Mouse (Mus musculus) forebrain, postnatal 0 days (tissue): ENCODE measurements around the gene Frmpd1. TPM values are rescaled to one million over a fixed set of nuclear protein-coding genes. Genes with fewer than 3 reads are reported as not detected.

Experiments
- ATAC-seq: fragments of 200-750 bp; cut with Nextera tagmentation; 2 replicates; pipeline ENCODE4 v1.8.0; 2017; ENCODE audit warnings: mild to moderate bottlenecking, moderate library complexity
- DNase-seq: peaks from one replicate; pipeline ENCODE4 v3.0.0-alpha.2; 2015
- H3K27ac ChIP-seq: fragments of 300-500 bp; sonication (generic); 2 replicates; pipeline ENCODE4 v1.5.1; 2014; ENCODE audit warnings: low read depth, mild to moderate bottlenecking, antibody characterized with exemption, low read length, moderate library complexity, mixed read lengths
- H3K27me3 ChIP-seq: fragments of 300-500 bp; sonication (generic); 2 replicates; pipeline ENCODE4 v1.6.1; 2014; ENCODE audit warnings: mild to moderate bottlenecking, low read length, mixed read lengths; ENCODE audit not compliant: insufficient read depth
- H3K36me3 ChIP-seq: fragments of 300-500 bp; sonication (generic); 2 replicates; pipeline ENCODE4 v1.6.1; 2014; ENCODE audit warnings: mild to moderate bottlenecking, moderate library complexity; ENCODE audit not compliant: insufficient read depth
- H3K4me1 ChIP-seq: fragments of 300-500 bp; sonication (generic); 2 replicates; pipeline ENCODE4 v1.6.1; 2014; ENCODE audit warnings: antibody characterized with exemption; ENCODE audit not compliant: insufficient read depth
- H3K4me2 ChIP-seq: fragments of 300-500 bp; sonication (generic); 2 replicates; pipeline ENCODE4 v1.6.1; 2014; ENCODE audit warnings: low read depth, mild to moderate bottlenecking, moderate library complexity
- H3K4me3 ChIP-seq: fragments of 300-500 bp; sonication (generic); 2 replicates; pipeline ENCODE4 v1.5.1; 2014; ENCODE audit warnings: low read depth, low read length, mixed read lengths
- H3K9ac ChIP-seq: fragments of 300-500 bp; sonication (generic); 2 replicates; pipeline ENCODE4 v1.6.1; 2014; ENCODE audit warnings: mild to moderate bottlenecking
- H3K9me3 ChIP-seq: fragments of 300-500 bp; sonication (generic); 2 replicates; pipeline ENCODE4 v1.6.1; 2016; ENCODE audit warnings: low read length
- CTCF ChIP-seq: sonication (generic); IDR thresholded peaks from 2 replicates; pipeline ENCODE4 v1.5.1; 2016; ENCODE audit warnings: antibody characterized with exemption, control low read depth, low read depth
- WGBS: fragments of 180-500 bp; shearing (Covaris S2); extraction: QIAGEN DNeasy Blood & Tissue Kit; methylation state at CpG from one replicate; pipeline ENCODE4 v1.1.7; 2014; 5-methylcytosine and 5-hydroxymethylcytosine counted together
- polyA plus RNA-seq: library from polyadenylated mRNA; unstranded; fragments of >200 nt; fragmentation: Nextera tagmentation; extraction: Ambion mirVana; gene quantifications from 2 replicates; pipeline ENCODE4 v1.2.1, GENCODE M21; 2015
- total RNA-seq: library from RNA; depleted of rRNA; stranded (reverse); fragments of >200 nt; gene quantifications from 2 replicates; pipeline ENCODE4 v1.2.3, GENCODE M21; 2014

The Frmpd1 gene
- total and polyA plus RNA-seq, 2 experiments from 2014 or later: 2.7 to 5.3 TPM

DNA sequence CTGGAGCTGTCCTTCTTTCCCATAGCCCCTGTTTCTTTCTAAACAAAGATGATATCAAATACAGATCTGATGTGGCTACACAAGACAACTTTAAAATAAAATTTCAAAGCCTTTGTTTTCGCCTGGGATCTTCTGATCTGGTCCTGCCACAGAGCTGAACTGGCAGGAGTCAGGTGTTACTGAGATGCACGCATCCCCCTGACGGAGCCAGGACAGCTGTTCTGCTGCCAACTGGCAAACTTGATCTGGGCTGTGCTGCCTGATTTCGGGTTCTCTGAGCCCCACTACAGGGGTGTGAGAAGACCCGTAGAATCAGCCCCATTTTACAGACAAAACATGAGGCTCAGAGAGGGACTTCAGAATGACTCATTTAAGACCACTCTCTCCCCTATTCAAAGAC is 45.6 kb downstream of the Frmpd1 start:
- WGBS: 78% methylated on average over 5 of the region's 5 CpGs

DNA sequence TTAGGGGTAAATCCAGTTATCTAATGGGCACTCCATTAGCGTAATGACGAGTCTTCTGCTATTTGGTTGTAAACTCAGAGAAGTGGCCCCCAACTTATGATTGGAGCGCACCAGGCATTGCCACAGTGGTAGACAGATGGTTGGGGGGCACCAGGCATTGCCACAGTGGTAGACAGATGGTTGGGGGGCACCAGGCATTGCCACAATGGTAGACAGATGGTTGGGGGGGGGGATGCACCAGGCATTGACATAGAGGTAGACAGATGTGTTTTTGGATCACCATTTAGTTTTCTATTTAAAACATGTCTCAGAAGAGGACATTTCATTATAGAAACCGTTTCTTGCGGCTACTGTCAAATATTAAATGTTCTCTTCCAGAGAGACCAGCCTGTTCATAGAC is 53.6 kb downstream of the Frmpd1 start:
- no peaks in the 10 kb centered on the region for H3K9me3 ChIP-seq
- H3K27me3 ChIP-seq: no peaks in the 10 kb centered on the region
- H3K4me1 ChIP-seq: no peaks in the 10 kb centered on the region
- no peak for TF ChIP-seq CTCF
- WGBS: 64% methylated on average over 5 of the region's 5 CpGs
- no peak for DNase-seq
- no peak overlapping the region for H3K9ac ChIP-seq
- H3K4me3 ChIP-seq: no peak overlapping the region
- ATAC-seq: no peak
- no peak overlapping the region for H3K27ac ChIP-seq
- no peak overlapping the region for H3K4me2 ChIP-seq
- H3K36me3 ChIP-seq: no peaks in the 10 kb centered on the region

More for the DNA sequence above, 45.6 kb downstream of the Frmpd1 start:
- ATAC-seq (no peak), DNase-seq (no peak)
- Histone ChIP-seq H3K4me2 (no peak overlapping the region), H3K9ac (no peak overlapping the region), H3K36me3 (no peaks in the 10 kb centered on the region), H3K4me1 (no peaks in the 10 kb centered on the region), H3K27ac (no peak overlapping the region), H3K4me3 (no peak overlapping the region), H3K9me3 (no peaks in the 10 kb centered on the region), H3K27me3 (no peaks in the 10 kb centered on the region)
- no peak for TF ChIP-seq CTCF

GRCm38 (mm10) chr4:45241330-45241729 is 56.7 kb downstream of the Frmpd1 start:
- Histone ChIP-seq H3K4me2 (no peak overlapping the region), H3K4me1 (no peaks in the 10 kb centered on the region), H3K4me3 (no peak overlapping the region), H3K27ac (no peak overlapping the region), H3K36me3 (no peaks in the 10 kb centered on the region), H3K9me3 (no peaks in the 10 kb centered on the region), H3K27me3 (no peaks in the 10 kb centered on the region), H3K9ac (no peak overlapping the region)
- no peak for TF ChIP-seq CTCF
- ATAC-seq: no peak
- no peak for DNase-seq
- 84% methylated on average over 5 of the region's 5 CpGs for WGBS

DNA sequence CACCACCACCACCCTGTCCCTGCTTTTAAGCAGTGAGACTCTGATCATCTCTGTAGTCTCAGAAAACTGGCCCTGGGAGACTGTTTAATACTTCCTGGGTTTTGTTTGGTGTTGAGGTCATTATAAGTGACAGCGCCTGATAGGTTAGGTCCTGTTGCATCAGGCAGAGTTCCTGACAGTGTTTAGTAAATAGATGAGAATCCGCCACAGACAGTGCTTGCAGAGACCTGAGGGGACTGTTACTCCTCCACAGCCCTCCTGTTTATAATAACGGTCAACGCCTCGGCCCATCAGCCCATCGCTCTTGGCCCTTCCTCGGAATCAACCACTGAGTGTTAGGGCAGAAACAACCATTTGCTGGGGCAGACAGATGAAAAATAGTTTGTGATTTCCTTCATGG is 57.5 kb downstream of the Frmpd1 start:
- H3K4me3 ChIP-seq: no peak overlapping the region
- H3K27ac ChIP-seq: no peak overlapping the region
- no peak overlapping the region for H3K4me2 ChIP-seq
- WGBS: 89% methylated on average over 7 of the region's 7 CpGs
- H3K4me1 ChIP-seq: no peaks in the 10 kb centered on the region
- H3K36me3 ChIP-seq: no peaks in the 10 kb centered on the region
- no peak for DNase-seq
- no peaks in the 10 kb centered on the region for H3K27me3 ChIP-seq
- ATAC-seq: no peak
- no peak for TF ChIP-seq CTCF
- H3K9ac ChIP-seq: no peak overlapping the region
- H3K9me3 ChIP-seq: no peaks in the 10 kb centered on the region

DNA sequence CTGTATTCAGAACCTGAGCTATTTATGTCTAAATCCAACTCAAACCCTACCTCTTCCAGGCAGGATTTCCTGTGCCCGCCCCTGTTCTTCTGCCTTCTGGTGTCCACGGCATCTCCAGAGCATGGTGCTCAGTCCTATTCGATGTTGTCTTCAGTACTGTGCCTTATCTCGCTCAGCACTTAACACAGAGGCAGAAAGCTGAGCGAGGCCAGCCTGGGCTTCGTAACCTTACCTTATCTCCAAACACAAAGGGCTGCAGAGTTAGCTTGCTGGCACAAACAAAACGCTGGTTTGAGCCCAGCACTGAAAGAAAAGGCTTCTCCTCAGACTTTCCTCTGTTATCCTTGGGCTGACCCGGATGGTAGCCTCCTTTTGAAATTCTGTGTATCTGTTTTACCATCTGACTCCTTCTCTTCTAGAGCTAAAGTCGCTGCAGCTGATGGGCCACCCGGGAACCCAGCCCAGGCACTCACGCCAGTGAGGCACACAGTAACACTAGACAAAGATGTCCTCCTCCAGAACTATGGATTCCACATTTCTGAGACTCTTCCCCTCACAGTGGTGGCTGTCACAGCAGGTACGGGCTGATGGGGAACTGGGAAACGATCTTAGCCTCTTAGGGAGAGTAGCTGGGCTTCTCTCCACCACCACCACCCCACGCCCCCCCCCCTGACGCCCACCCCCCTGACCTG is 58.7 kb downstream of the Frmpd1 start:
- no peaks in the 10 kb centered on the region for H3K27me3 ChIP-seq
- H3K4me1 ChIP-seq: no peaks in the 10 kb centered on the region
- ATAC-seq: no peak
- no peak overlapping the region for H3K9ac ChIP-seq
- H3K4me3 ChIP-seq: no peak overlapping the region
- no peak overlapping the region for H3K4me2 ChIP-seq
- DNase-seq: no peak
- H3K36me3 ChIP-seq: no peaks in the 10 kb centered on the region
- no peak for TF ChIP-seq CTCF
- 62% methylated on average over 15 of the region's 15 CpGs for WGBS
- H3K27ac ChIP-seq: no peak overlapping the region
- no peaks in the 10 kb centered on the region for H3K9me3 ChIP-seq

- H3K4me2 ChIP-seq: no peak overlapping the region
- ATAC-seq (peak; percentile 40; the same call in 1 of the 2 replicates), DNase-seq (peak; percentile 34)
- peaks cover 10% of the 10 kb centered on the region for H3K4me1 ChIP-seq
- no peaks in the 10 kb centered on the region for H3K9me3 ChIP-seq
- no peak overlapping the region for H3K27ac ChIP-seq
- H3K4me3 ChIP-seq: no peak overlapping the region
- H3K36me3 ChIP-seq: no peaks in the 10 kb centered on the region
- WGBS: 14% methylated on average over 8 of the region's 8 CpGs
- no peak for TF ChIP-seq CTCF
- H3K9ac ChIP-seq: no peak overlapping the region
- H3K27me3 ChIP-seq: no peaks in the 10 kb centered on the region
Measured at GRCm38 (mm10) chr4:45251265-45251664, 66.6 kb downstream of the Frmpd1 start.

DNA sequence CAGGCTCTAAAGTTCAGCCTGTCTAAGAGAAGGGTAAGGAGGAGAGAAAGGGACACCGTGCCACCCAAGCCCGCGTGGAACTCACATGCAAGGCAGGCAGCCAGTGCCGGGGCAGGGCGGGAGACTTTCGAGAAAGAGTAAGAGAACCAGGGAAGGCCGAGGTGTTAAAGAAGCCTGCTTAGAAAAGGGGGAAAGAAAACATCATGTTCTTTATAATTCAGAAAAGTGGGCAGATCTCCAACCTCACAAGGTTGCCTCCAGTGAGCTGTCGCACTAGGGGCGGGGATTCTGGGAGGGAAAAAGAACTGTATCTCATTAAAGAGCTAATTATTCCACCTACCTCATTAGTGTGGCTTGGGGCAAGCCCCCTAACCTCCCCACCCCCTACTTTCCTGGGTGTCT is 68.2 kb downstream of the Frmpd1 start:
- 22% methylated on average over 9 of the region's 9 CpGs for WGBS
- DNase-seq (peak; percentile 33), ATAC-seq (no peak)
- Histone ChIP-seq H3K27ac (no peak overlapping the region), H3K9ac (no peak overlapping the region), H3K4me3 (no peak overlapping the region), H3K27me3 (no peaks in the 10 kb centered on the region), H3K36me3 (no peaks in the 10 kb centered on the region), H3K9me3 (no peaks in the 10 kb centered on the region), H3K4me1 (peaks cover 10% of the 10 kb centered on the region), H3K4me2 (no peak overlapping the region)
- no peak for TF ChIP-seq CTCF
